Mouse (Mus musculus) hindbrain, embryonic 14.5 days (tissue): Measurements from ENCODE around the gene Gm6034. TPM values are rescaled to one million over a fixed set of nuclear protein-coding genes. Genes with fewer than 3 reads are reported as not detected.
"Not testable (repeated sequence)": the region's sequence is repeated elsewhere in the genome, so short reads cannot be mapped to it uniquely, and the experiment has no call there.

ENCODE experiments used
- ATAC-seq: fragments of 200-750 bp; cut with Nextera tagmentation; 2 replicates; pipeline ENCODE4 v1.8.0; 2017; ENCODE audit warnings: moderate number of reproducible peaks, mild to moderate bottlenecking, moderate TSS enrichment, moderate library complexity; ENCODE audit not compliant: low FRiP score
- DNase-seq: peaks from one replicate; pipeline ENCODE4 v3.0.0-alpha.2; 2015; ENCODE audit warnings: low spot score
- H3K27ac ChIP-seq: fragments of 300-500 bp; sonication (generic); 2 replicates; pipeline ENCODE4 v1.5.1; 2014; ENCODE audit warnings: mild to moderate bottlenecking, moderate library complexity
- H3K27me3 ChIP-seq: fragments of 300-500 bp; sonication (generic); 2 replicates; pipeline ENCODE4 v1.6.1; 2014; ENCODE audit warnings: mild to moderate bottlenecking, low read length, mixed read lengths; ENCODE audit not compliant: control insufficient read depth, insufficient read depth
- H3K36me3 ChIP-seq: fragments of 300-500 bp; sonication (generic); replicated peaks from 2 replicates; pipeline ENCODE4 v1.6.1; 2014; ENCODE audit not compliant: control insufficient read depth, insufficient read depth
- H3K4me1 ChIP-seq: fragments of 300-500 bp; sonication (generic); replicated peaks from 2 replicates; pipeline ENCODE4 v1.6.1; 2014; ENCODE audit warnings: antibody characterized with exemption, low read length, mixed read lengths; ENCODE audit not compliant: control insufficient read depth, insufficient read depth
- H3K4me2 ChIP-seq: fragments of 300-500 bp; sonication (generic); replicated peaks from 2 replicates; pipeline ENCODE4 v1.6.1; 2014; ENCODE audit warnings: mild to moderate bottlenecking, moderate library complexity
- H3K4me3 ChIP-seq: fragments of 300-500 bp; sonication (generic); replicated peaks from 2 replicates; pipeline ENCODE4 v1.5.1; 2014; ENCODE audit warnings: mild to moderate bottlenecking, low read length
- H3K9ac ChIP-seq: fragments of 300-500 bp; sonication (generic); 2 replicates; pipeline ENCODE4 v1.6.1; 2014
- H3K9me3 ChIP-seq: fragments of 300-500 bp; sonication (generic); 2 replicates; pipeline ENCODE4 v1.6.1; 2016; ENCODE audit warnings: low read length; ENCODE audit not compliant: control insufficient read depth
- WGBS: fragments of 180-500 bp; shearing (Covaris S2); extraction: QIAGEN DNeasy Blood & Tissue Kit; methylation state at CpG from one replicate; pipeline ENCODE4 v1.1.7; 2014; 5-methylcytosine and 5-hydroxymethylcytosine counted together
- polyA plus RNA-seq: library from polyadenylated mRNA; unstranded; fragments of >200 nt; fragmentation: Nextera tagmentation; extraction: Ambion mirVana; gene quantifications from 2 replicates; pipeline ENCODE4 v1.2.1, GENCODE M21; 2014

Gm6034 gene
- polyA plus RNA-seq, 1 experiment from 2014 or later = not detected

- not testable (repeated sequence) for H3K27ac ChIP-seq, H3K4me1 ChIP-seq, H3K36me3 ChIP-seq, DNase-seq, ATAC-seq, H3K9ac ChIP-seq, H3K4me2 ChIP-seq, H3K27me3 ChIP-seq, H3K4me3 ChIP-seq, H3K9me3 ChIP-seq
- WGBS = 88% methylated on average over 23 of the region's 25 CpGs
These were observed 15.2 kb downstream of the Gm6034 start for GRCm38 (mm10) chr17:36057927-36058326.

- not testable (repeated sequence) for H3K4me1 ChIP-seq, H3K9ac ChIP-seq, H3K36me3 ChIP-seq, H3K4me3 ChIP-seq, H3K27ac ChIP-seq, H3K4me2 ChIP-seq, ATAC-seq, DNase-seq, H3K27me3 ChIP-seq, H3K9me3 ChIP-seq
- whole genome bisulfite sequencing = 57% methylated on average over 1 of the region's 1 CpGs
These were observed 15.6 kb downstream of the Gm6034 start, which contains the start of gene Gm11127 for GRCm38 (mm10) chr17:36058362-36058761. Gm11127 (minus strand) TSS chr17:36058371.

GRCm38 (mm10) chr17:36060829-36061228, 18.1 kb downstream of the Gm6034 start:
- H3K9me3 ChIP-seq = no peaks in the 10 kb centered on the region
- H3K9ac ChIP-seq = no peak overlapping the region
- no peaks in the 10 kb centered on the region for H3K36me3 ChIP-seq
- no peaks in the 10 kb centered on the region for H3K4me1 ChIP-seq
- 24% methylated on average over 2 of the region's 2 CpGs for WGBS
- H3K27ac ChIP-seq = no peak overlapping the region
- H3K27me3 ChIP-seq = no peaks in the 10 kb centered on the region
- DNase-seq (peak; percentile 79), ATAC-seq (no peak)
- H3K4me2 ChIP-seq = no peak overlapping the region
- no peak overlapping the region for H3K4me3 ChIP-seq

GRCm38 (mm10) chr17:36081901-36082300, 39.1 kb downstream of the Gm6034 start:
- not testable (repeated sequence) for DNase-seq, H3K4me1 ChIP-seq, H3K9ac ChIP-seq, H3K27ac ChIP-seq, H3K4me3 ChIP-seq, H3K36me3 ChIP-seq, H3K9me3 ChIP-seq, ATAC-seq, H3K4me2 ChIP-seq
- peaks cover 25% of the 10 kb centered on the region for H3K27me3 ChIP-seq

- Histone ChIP-seq H3K4me2 (peak overlapping the region; percentile 97), H3K4me3 (peak overlapping the region; percentile 49), H3K9ac (peak overlapping the region; percentile 60; the same call in 1 of the 2 replicates), H3K27me3 (peaks cover 25% of the 10 kb centered on the region)
- not testable (repeated sequence) for H3K4me1 ChIP-seq, H3K36me3 ChIP-seq, ATAC-seq, H3K9me3 ChIP-seq, DNase-seq, H3K27ac ChIP-seq
- 50% methylated on average over 3 of the region's 6 CpGs for WGBS
These were observed 39.9 kb downstream of the Gm6034 start for GRCm38 (mm10) chr17:36082519-36083232.

GRCm38 (mm10) chr17:36083266-36083869, 40.6 kb downstream of the Gm6034 start:
- Histone ChIP-seq H3K4me2 (peak overlapping the region; percentile 97), H3K4me3 (peak overlapping the region; percentile 49), H3K27ac (no peak overlapping the region), H3K27me3 (peaks cover 25% of the 10 kb centered on the region), H3K4me1 (0 out of 2 replicates have a peak, but pooled peaks cover 10% of the 10 kb centered on the region), H3K9ac (peak overlapping the region; percentile 60), H3K9me3 (no peaks in the 10 kb centered on the region), H3K36me3 (no peaks in the 10 kb centered on the region)
- ATAC-seq (peak; percentile 64), DNase-seq (peak; percentile 37)
- WGBS = under 1% methylated on average over 45 of the region's 46 CpGs

GRCm38 (mm10) chr17:36083870-36084451, 41.2 kb downstream of the Gm6034 start:
- WGBS = under 1% methylated on average over 42 of the region's 42 CpGs
- no peak overlapping the region for H3K27ac ChIP-seq
- H3K4me1 ChIP-seq = 0 out of 2 replicates have a peak, but pooled peaks cover 10% of the 10 kb centered on the region
- peak overlapping the region; percentile 49 for H3K4me3 ChIP-seq
- H3K4me2 ChIP-seq = peak overlapping the region; percentile 97
- peak overlapping the region; percentile 60 for H3K9ac ChIP-seq
- H3K36me3 ChIP-seq = no peaks in the 10 kb centered on the region
- H3K9me3 ChIP-seq = no peaks in the 10 kb centered on the region
- ATAC-seq (peak; percentile 40; the same call in 1 of the 2 replicates), DNase-seq (no peak)
- peaks cover 25% of the 10 kb centered on the region for H3K27me3 ChIP-seq

- not testable (repeated sequence) for H3K4me1 ChIP-seq, H3K4me3 ChIP-seq, H3K27ac ChIP-seq, H3K9ac ChIP-seq, ATAC-seq, H3K36me3 ChIP-seq, DNase-seq, H3K4me2 ChIP-seq, H3K9me3 ChIP-seq
- peaks cover 25% of the 10 kb centered on the region for H3K27me3 ChIP-seq
- WGBS = 81% methylated on average over 1 of the region's 1 CpGs
These were observed 43.2 kb downstream of the Gm6034 start for GRCm38 (mm10) chr17:36085976-36086375.

- WGBS = no CpG with 5 or more reads among the region's 2 CpGs
- not testable (repeated sequence) for H3K4me2 ChIP-seq, ATAC-seq, H3K27me3 ChIP-seq, H3K4me1 ChIP-seq, H3K9ac ChIP-seq, DNase-seq, H3K4me3 ChIP-seq, H3K9me3 ChIP-seq, H3K27ac ChIP-seq, H3K36me3 ChIP-seq
These were observed 49.2 kb downstream of the Gm6034 start for GRCm38 (mm10) chr17:36091933-36092332.
